Mouse (Mus musculus) liver, adult 2 months (tissue): Measurements from ENCODE around the gene Slc25a29. TPM values are rescaled to one million over a fixed set of nuclear protein-coding genes. Genes with fewer than 3 reads are reported as not detected.

Experiments used
- DNase-seq: peaks from one replicate; pipeline ENCODE4 v3.0.0-alpha.2; 2011; ENCODE audit warnings: low read depth, low spot score; ENCODE audit errors: extremely low read depth
- H3K27ac ChIP-seq: fragments of 200-500 bp; replicated peaks from 2 replicates; pipeline ENCODE4 v1.5.1; 2012; ENCODE audit warnings: low read depth, mild to moderate bottlenecking, control low read depth, inconsistent platforms, low read length; ENCODE audit not compliant: insufficient read depth
- H3K27me3 ChIP-seq: fragments of 200-500 bp; 2 replicates; pipeline ENCODE4 v1.6.1; 2012; ENCODE audit warnings: mild to moderate bottlenecking, moderate library complexity, low read length, inconsistent platforms; ENCODE audit not compliant: control insufficient read depth, insufficient read depth
- H3K36me3 ChIP-seq: fragments of 200-500 bp; 2 replicates; pipeline ENCODE4 v1.6.1; 2012; ENCODE audit warnings: low read length, inconsistent platforms; ENCODE audit not compliant: control insufficient read depth, insufficient read depth
- H3K4me1 ChIP-seq: fragments of 200-500 bp; 2 replicates; pipeline ENCODE4 v1.6.1; 2011; ENCODE audit warnings: low read length; ENCODE audit not compliant: control insufficient read depth, insufficient read depth
- H3K4me3 ChIP-seq: fragments of 200-500 bp; 2 replicates; pipeline ENCODE4 v1.5.1; 2011; ENCODE audit warnings: low read depth, mild to moderate bottlenecking, control low read depth, low read length, moderate library complexity; ENCODE audit not compliant: insufficient read depth
- H3K79me2 ChIP-seq: fragments of 200-500 bp; 2 replicates; pipeline ENCODE4 v1.6.1; 2012; ENCODE audit warnings: inconsistent platforms, mild to moderate bottlenecking, low read length, moderate library complexity; ENCODE audit not compliant: control insufficient read depth, insufficient read depth
- H3K9ac ChIP-seq: fragments of 200-500 bp; 2 replicates; pipeline ENCODE4 v1.6.1; 2012; ENCODE audit warnings: low read depth, mild to moderate bottlenecking, control low read depth, inconsistent platforms, low read length
- CTCF ChIP-seq: fragments of 200-500 bp; IDR thresholded peaks from 2 replicates; pipeline ENCODE4 v1.5.1; 2011; ENCODE audit warnings: low read depth, low read length, control low read depth
- POLR2A ChIP-seq: fragments of 200-500 bp; IDR thresholded peaks from 2 replicates; pipeline ENCODE4 v1.6.1; 2011; ENCODE audit warnings: low read length, control low read depth; ENCODE audit not compliant: insufficient read depth; ENCODE audit errors: extremely low read depth
- WGBS: fragments of 180-500 bp; shearing (Covaris S2); methylation state at CpG from one replicate; pipeline ENCODE4 v1.1.7; 2018; 5-methylcytosine and 5-hydroxymethylcytosine counted together
- polyA plus RNA-seq: library from polyadenylated mRNA; depleted of rRNA; stranded (reverse); fragments of >200 nt; gene quantifications from 2 replicates; pipeline ENCODE4 v1.2.3, GENCODE M21; 2012
- total RNA-seq: library from RNA; depleted of rRNA; stranded (reverse); fragments of >200 nt; gene quantifications from 2 replicates; pipeline ENCODE4 v1.2.3, GENCODE M21; 2014

Slc25a29 gene
- total and polyA plus RNA-seq, 2 experiments, result 1.9 to 5.4 TPM

DNA sequence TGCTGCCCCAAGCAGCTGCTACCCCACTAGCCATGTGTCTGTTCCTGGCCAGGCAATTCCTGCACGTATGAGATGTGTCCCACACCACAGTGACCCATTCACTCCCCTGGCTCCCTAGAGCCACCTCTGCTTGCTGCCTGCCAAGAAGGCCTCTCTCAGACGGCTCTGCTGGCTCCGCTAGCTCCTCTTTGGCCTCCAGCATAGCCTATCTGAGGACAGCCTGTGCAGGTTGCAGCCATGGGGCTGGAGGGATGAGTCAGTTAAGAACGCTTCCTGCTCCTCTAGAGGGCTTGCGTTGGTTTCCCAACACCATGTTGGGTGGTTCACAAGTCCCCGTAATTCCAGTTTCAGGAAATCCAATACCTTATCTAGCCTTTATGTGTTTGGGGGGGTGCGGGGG, 7.0 kb upstream of the Slc25a29 start:
- TF ChIP-seq CTCF (no peak), POLR2A (no peak)
- no peaks in the 10 kb centered on the region for H3K27me3 ChIP-seq
- no peaks in the 10 kb centered on the region for H3K79me2 ChIP-seq
- H3K9ac ChIP-seq, result no peak overlapping the region
- peaks cover 2% of the 10 kb centered on the region; the same call in 1 of the 2 replicates for H3K36me3 ChIP-seq
- no peak overlapping the region for H3K27ac ChIP-seq
- 78% methylated on average over 7 of the region's 7 CpGs for WGBS
- H3K4me1 ChIP-seq, result peaks cover 7% of the 10 kb centered on the region
- no peak for DNase-seq
- H3K4me3 ChIP-seq, result no peak overlapping the region

GRCm38 (mm10) chr12:108841181-108841580, 5.5 kb upstream of the Slc25a29 start:
- WGBS, result 86% methylated on average over 6 of the region's 6 CpGs
- H3K4me3 ChIP-seq, result no peak overlapping the region
- no peaks in the 10 kb centered on the region for H3K27me3 ChIP-seq
- H3K36me3 ChIP-seq, result peaks cover 2% of the 10 kb centered on the region; the same call in 1 of the 2 replicates
- H3K9ac ChIP-seq, result no peak overlapping the region
- H3K4me1 ChIP-seq, result peaks cover 19% of the 10 kb centered on the region
- H3K79me2 ChIP-seq, result peaks cover 12% of the 10 kb centered on the region; the same call in 1 of the 2 replicates
- no peak for TF ChIP-seq CTCF
- no peak for TF ChIP-seq POLR2A
- DNase-seq, result no peak
- H3K27ac ChIP-seq, result no peak overlapping the region

DNA sequence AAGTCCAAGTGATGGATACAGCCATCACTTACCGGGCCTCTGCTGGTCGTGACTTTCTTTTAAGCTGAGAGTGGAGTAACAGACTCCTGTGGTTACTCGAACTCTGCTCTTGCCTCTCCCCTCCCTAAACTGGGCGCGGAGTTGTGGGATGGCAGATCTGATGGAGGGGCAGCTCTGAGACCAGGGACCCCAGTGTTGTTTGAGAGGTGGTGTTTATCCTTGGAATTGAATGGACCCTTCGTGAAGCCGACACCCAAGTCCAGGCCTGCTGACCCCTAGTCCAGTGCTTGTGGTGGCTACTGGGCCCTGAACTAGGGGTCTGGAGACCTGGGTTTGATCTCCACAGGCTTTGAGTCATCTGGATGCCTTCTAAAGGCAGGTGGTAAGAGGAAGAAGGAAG, 1.0 kb upstream of the Slc25a29 start:
- WGBS, result 23% methylated on average over 7 of the region's 7 CpGs
- peak overlapping the region; percentile 84 for H3K9ac ChIP-seq
- H3K36me3 ChIP-seq, result no peaks in the 10 kb centered on the region; the same call in 1 of the 2 replicates
- peak overlapping the region; percentile 81 for H3K4me3 ChIP-seq
- H3K4me1 ChIP-seq, result peaks cover 21% of the 10 kb centered on the region
- DNase-seq, result no peak
- H3K27me3 ChIP-seq, result no peaks in the 10 kb centered on the region
- H3K79me2 ChIP-seq, result peaks cover 18% of the 10 kb centered on the region; the same call in 1 of the 2 replicates
- peak overlapping the region; percentile 84 for H3K27ac ChIP-seq
- TF ChIP-seq CTCF (no peak), POLR2A (no peak)

DNA sequence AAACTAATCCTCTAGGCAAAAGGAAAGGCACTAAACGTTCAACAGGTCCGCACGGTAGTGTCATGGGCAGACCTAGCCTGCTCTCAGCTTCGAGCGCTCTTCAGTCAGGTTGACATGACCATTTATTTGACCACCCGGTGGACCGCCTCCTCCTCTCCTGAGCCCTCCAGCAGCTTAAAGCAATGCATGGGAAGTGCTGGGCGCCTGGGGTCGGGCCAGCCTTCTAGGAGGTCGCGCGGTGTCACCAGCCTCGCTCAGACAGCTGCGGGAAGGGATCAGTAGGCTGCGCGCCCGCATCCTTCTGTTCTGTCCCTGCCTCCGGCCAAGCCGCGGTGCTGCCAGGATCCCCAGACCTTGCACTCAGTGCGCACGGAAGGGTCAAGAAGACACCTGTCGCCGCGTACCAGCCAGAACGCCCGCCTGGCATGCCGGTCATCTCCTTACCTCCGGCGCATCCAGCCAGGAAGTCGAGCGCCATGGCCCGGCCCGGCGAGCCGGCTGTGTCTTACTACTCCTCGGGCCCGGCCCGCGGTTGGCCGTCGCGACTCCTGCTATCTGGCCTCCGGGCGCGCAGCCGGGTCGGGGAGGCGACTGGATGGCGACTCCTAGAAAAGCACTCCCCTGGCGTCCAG, 359 bp downstream of the Slc25a29 start:
- WGBS, result 3% methylated on average over 51 of the region's 51 CpGs
- DNase-seq, result no peak
- Histone ChIP-seq H3K79me2 (peaks cover 18% of the 10 kb centered on the region; the same call in 1 of the 2 replicates), H3K27ac (peak overlapping the region; percentile 59), H3K9ac (peak overlapping the region; percentile 77), H3K27me3 (no peaks in the 10 kb centered on the region), H3K4me3 (peak overlapping the region; percentile 63), H3K36me3 (no peaks in the 10 kb centered on the region), H3K4me1 (peaks cover 21% of the 10 kb centered on the region)
- TF ChIP-seq CTCF (no peak), POLR2A (no peak)

- H3K4me3 ChIP-seq, result no peak overlapping the region
- 33% methylated on average over 5 of the region's 5 CpGs for WGBS
- H3K9ac ChIP-seq, result no peak overlapping the region
- no peaks in the 10 kb centered on the region for H3K27me3 ChIP-seq
- no peak for DNase-seq
- H3K36me3 ChIP-seq, result no peaks in the 10 kb centered on the region
- peaks cover 18% of the 10 kb centered on the region; the same call in 1 of the 2 replicates for H3K79me2 ChIP-seq
- no peak overlapping the region for H3K27ac ChIP-seq
- TF ChIP-seq POLR2A (no peak), CTCF (no peak)
- peaks cover 21% of the 10 kb centered on the region for H3K4me1 ChIP-seq
Observed at GRCm38 (mm10) chr12:108834786-108835185, 897 bp downstream of the Slc25a29 start.

DNA sequence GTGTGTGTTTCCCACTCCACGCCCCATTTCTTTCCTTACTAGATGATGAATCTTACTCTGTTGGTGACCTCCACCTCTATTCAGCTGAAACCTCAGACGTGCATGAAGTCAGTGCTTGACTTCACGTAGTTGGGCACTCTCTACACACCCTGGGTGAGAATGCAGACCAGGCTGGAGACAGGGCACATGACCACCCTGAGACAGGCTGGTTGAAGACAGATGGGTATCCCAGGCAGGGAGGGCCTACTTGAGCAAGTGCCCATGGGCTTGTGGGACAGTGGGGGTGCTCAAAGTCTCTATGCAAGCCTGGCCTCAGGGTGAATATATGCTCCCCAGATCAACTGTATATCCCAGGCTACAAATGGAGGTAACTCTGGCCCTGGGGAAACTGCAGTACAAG, 1.3 kb downstream of the Slc25a29 start:
- H3K9ac ChIP-seq, result no peak overlapping the region
- no peaks in the 10 kb centered on the region for H3K27me3 ChIP-seq
- H3K36me3 ChIP-seq, result no peaks in the 10 kb centered on the region
- H3K4me3 ChIP-seq, result no peak overlapping the region
- 96% methylated on average over 3 of the region's 3 CpGs for WGBS
- no peak for DNase-seq
- TF ChIP-seq POLR2A (no peak), CTCF (no peak)
- H3K79me2 ChIP-seq, result peaks cover 18% of the 10 kb centered on the region; the same call in 1 of the 2 replicates
- peaks cover 21% of the 10 kb centered on the region for H3K4me1 ChIP-seq
- no peak overlapping the region for H3K27ac ChIP-seq
